Mouse (Mus musculus): ENCODE measurements around the gene Tprgl. TPM values are rescaled to one million over a fixed set of nuclear protein-coding genes. Genes with fewer than 3 reads are reported as not detected.

The Tprgl gene
- polyA plus RNA-seq, 1 experiment = not detected

GRCm38 (mm10) chr4:154131894-154132293, 28.6 kb downstream of the Tprgl start:
- Histone ChIP-seq H3K27ac (ENCODE audit: insufficient read depth, low read depth, low read length) (no peak overlapping the region), H3K4me1 (ENCODE audit: control insufficient read depth, insufficient read depth, low read length) (no peaks in the 10 kb centered on the region), H3K4me3 (ENCODE audit: insufficient read depth, low read depth, low read length) (no peak overlapping the region)
- TF ChIP-seq CTCF (IDR thresholded peaks at IDR 0.05; ENCODE audit: insufficient read depth, low read depth, low read length) = no peak
- no peak for TF ChIP-seq POLR2A (IDR thresholded peaks at IDR 0.05; ENCODE audit: insufficient read depth, low read depth, low read length)
- WGBS = 84% methylated on average over 4 of the region's 4 CpGs

GRCm38 (mm10) chr4:154129950-154130349, 30.5 kb downstream of the Tprgl start:
- no peaks in the 10 kb centered on the region for H3K4me1 ChIP-seq (ENCODE audit: control insufficient read depth, insufficient read depth, low read length)
- TF ChIP-seq POLR2A (IDR thresholded peaks at IDR 0.05; ENCODE audit: insufficient read depth, low read depth, low read length) = no peak
- TF ChIP-seq CTCF (IDR thresholded peaks at IDR 0.05; ENCODE audit: insufficient read depth, low read depth, low read length) = no peak
- H3K4me3 ChIP-seq (ENCODE audit: insufficient read depth, low read depth, low read length) = no peak overlapping the region

GRCm38 (mm10) chr4:154127273-154127672, 33.2 kb downstream of the Tprgl start:
- Histone ChIP-seq H3K4me1 (ENCODE audit: control insufficient read depth, insufficient read depth, low read length) (no peaks in the 10 kb centered on the region), H3K4me3 (ENCODE audit: insufficient read depth, low read depth, low read length) (no peak overlapping the region), H3K27ac (ENCODE audit: insufficient read depth, low read depth, low read length) (no peak overlapping the region)
- no peak for TF ChIP-seq POLR2A (IDR thresholded peaks at IDR 0.05; ENCODE audit: insufficient read depth, low read depth, low read length)
- no peak for TF ChIP-seq CTCF (IDR thresholded peaks at IDR 0.05; ENCODE audit: insufficient read depth, low read depth, low read length)
- 82% methylated on average over 3 of the region's 3 CpGs for WGBS

More at GRCm38 (mm10) chr4:154129950-154130349, 30.5 kb downstream of the Tprgl start:
- H3K27ac ChIP-seq (ENCODE audit: insufficient read depth, low read depth, low read length) = no peak overlapping the region

GRCm38 (mm10) chr4:154125202-154125601, 35.3 kb downstream of the Tprgl start:
- 75% methylated on average over 5 of the region's 5 CpGs for WGBS
- H3K4me1 ChIP-seq (ENCODE audit: control insufficient read depth, insufficient read depth, low read length) = no peaks in the 10 kb centered on the region
- TF ChIP-seq CTCF (IDR thresholded peaks at IDR 0.05; ENCODE audit: insufficient read depth, low read depth, low read length) (no peak), POLR2A (IDR thresholded peaks at IDR 0.05; ENCODE audit: insufficient read depth, low read depth, low read length) (no peak)
- H3K27ac ChIP-seq (ENCODE audit: insufficient read depth, low read depth, low read length) = no peak overlapping the region
- no peak overlapping the region for H3K4me3 ChIP-seq (ENCODE audit: insufficient read depth, low read depth, low read length)

GRCm38 (mm10) chr4:154123553-154123952, 36.9 kb downstream of the Tprgl start:
- H3K4me3 ChIP-seq (ENCODE audit: insufficient read depth, low read depth, low read length) = no peak overlapping the region
- no peak overlapping the region for H3K27ac ChIP-seq (ENCODE audit: insufficient read depth, low read depth, low read length)
- TF ChIP-seq POLR2A (IDR thresholded peaks at IDR 0.05; ENCODE audit: insufficient read depth, low read depth, low read length) (no peak), CTCF (IDR thresholded peaks at IDR 0.05; ENCODE audit: insufficient read depth, low read depth, low read length) (no peak)
- 83% methylated on average over 6 of the region's 6 CpGs for WGBS
- H3K4me1 ChIP-seq (ENCODE audit: control insufficient read depth, insufficient read depth, low read length) = no peaks in the 10 kb centered on the region

- Histone ChIP-seq H3K4me3 (ENCODE audit: insufficient read depth, low read depth, low read length) (no peak overlapping the region), H3K4me1 (ENCODE audit: control insufficient read depth, insufficient read depth, low read length) (no peaks in the 10 kb centered on the region), H3K27ac (ENCODE audit: insufficient read depth, low read depth, low read length) (no peak overlapping the region)
- no peak for TF ChIP-seq CTCF (IDR thresholded peaks at IDR 0.05; ENCODE audit: insufficient read depth, low read depth, low read length)
- no peak for TF ChIP-seq POLR2A (IDR thresholded peaks at IDR 0.05; ENCODE audit: insufficient read depth, low read depth, low read length)
- 78% methylated on average over 7 of the region's 7 CpGs for WGBS
Observed at GRCm38 (mm10) chr4:154122374-154122773, 38.1 kb downstream of the Tprgl start.

GRCm38 (mm10) chr4:154121800-154122199, 38.7 kb downstream of the Tprgl start:
- TF ChIP-seq CTCF (IDR thresholded peaks at IDR 0.05; ENCODE audit: insufficient read depth, low read depth, low read length) (no peak), POLR2A (IDR thresholded peaks at IDR 0.05; ENCODE audit: insufficient read depth, low read depth, low read length) (no peak)
- H3K4me3 ChIP-seq (ENCODE audit: insufficient read depth, low read depth, low read length) = no peak overlapping the region
- 74% methylated on average over 11 of the region's 11 CpGs for WGBS
- H3K27ac ChIP-seq (ENCODE audit: insufficient read depth, low read depth, low read length) = no peak overlapping the region
- H3K4me1 ChIP-seq (ENCODE audit: control insufficient read depth, insufficient read depth, low read length) = no peaks in the 10 kb centered on the region

- WGBS = 84% methylated on average over 9 of the region's 9 CpGs
- no peak for TF ChIP-seq CTCF (IDR thresholded peaks at IDR 0.05; ENCODE audit: insufficient read depth, low read depth, low read length)
- no peak for TF ChIP-seq POLR2A (IDR thresholded peaks at IDR 0.05; ENCODE audit: insufficient read depth, low read depth, low read length)
- Histone ChIP-seq H3K4me1 (ENCODE audit: control insufficient read depth, insufficient read depth, low read length) (no peaks in the 10 kb centered on the region), H3K27ac (ENCODE audit: insufficient read depth, low read depth, low read length) (no peak overlapping the region), H3K4me3 (ENCODE audit: insufficient read depth, low read depth, low read length) (no peak overlapping the region)
Observed at GRCm38 (mm10) chr4:154119208-154119607, 41.3 kb downstream of the Tprgl start.

GRCm38 (mm10) chr4:154118782-154119181, 41.7 kb downstream of the Tprgl start:
- Histone ChIP-seq H3K4me3 (ENCODE audit: insufficient read depth, low read depth, low read length) (no peak overlapping the region), H3K4me1 (ENCODE audit: control insufficient read depth, insufficient read depth, low read length) (no peaks in the 10 kb centered on the region), H3K27ac (ENCODE audit: insufficient read depth, low read depth, low read length) (no peak overlapping the region)
- TF ChIP-seq CTCF (IDR thresholded peaks at IDR 0.05; ENCODE audit: insufficient read depth, low read depth, low read length) (no peak), POLR2A (IDR thresholded peaks at IDR 0.05; ENCODE audit: insufficient read depth, low read depth, low read length) (no peak)
- WGBS = 72% methylated on average over 9 of the region's 9 CpGs

- H3K4me1 ChIP-seq (ENCODE audit: control insufficient read depth, insufficient read depth, low read length) = no peaks in the 10 kb centered on the region
- WGBS = 51% methylated on average over 7 of the region's 7 CpGs
- H3K4me3 ChIP-seq (ENCODE audit: insufficient read depth, low read depth, low read length) = no peak overlapping the region
- H3K27ac ChIP-seq (ENCODE audit: insufficient read depth, low read depth, low read length) = no peak overlapping the region
- TF ChIP-seq POLR2A (IDR thresholded peaks at IDR 0.05; ENCODE audit: insufficient read depth, low read depth, low read length) (no peak), CTCF (IDR thresholded peaks at IDR 0.05; ENCODE audit: insufficient read depth, low read depth, low read length) (no peak)
Observed at GRCm38 (mm10) chr4:154116421-154116820, 44.0 kb downstream of the Tprgl start.

All from olfactory bulb, adult 2 months (tissue).